8 mouse cellular contexts compared by ENCODE assay signal in genomic region chr4:42951206-42952195, GRCm38 (mm10). TPM values are rescaled to one million over a fixed set of nuclear protein-coding genes. Genes with fewer than 3 reads are reported as not detected.
DNase-seq lines count a peak whose midpoint lies in the region; ATAC-seq and TF ChIP-seq lines count a peak whose summit lies in the region.
"Had no signal": no experiment of that assay in that cellular context is flagged by ENCODE, and none has a peak within 500 bp of the region (broad histone marks: within the 10 kb centered on the region; RNA-seq: fewer than 3 reads in every experiment).

No protein-coding gene starts in this region.

- H3K4me1 ChIP-seq in forebrain, postnatal 0 days (ENCODE audit: insufficient read depth) = peaks cover 34% of the 10 kb centered on the region
- H3K4me1 ChIP-seq in limb, embryonic 12.5 days (replicated peaks) = peaks cover 40% of the 10 kb centered on the region
- H3K4me1 ChIP-seq in stomach, postnatal 0 days (replicated peaks; ENCODE audit: control insufficient read depth, insufficient read depth) = no peaks in the 10 kb centered on the region

- peak overlapping the region; percentile 99 for H3K9ac ChIP-seq in forebrain, postnatal 0 days
- H3K9ac ChIP-seq in limb, embryonic 12.5 days (replicated peaks) = no peak overlapping the region
- no peak overlapping the region for H3K9ac ChIP-seq in stomach, postnatal 0 days (ENCODE audit: low read length)

- 39% methylated on average over 11 of the region's 11 CpGs for WGBS in forebrain, postnatal 0 days
- 65% methylated on average over 11 of the region's 11 CpGs for WGBS in limb, embryonic 12.5 days
- WGBS in stomach, postnatal 0 days = 57% methylated on average over 11 of the region's 11 CpGs

- peak overlapping the region; percentile 98 for H3K27ac ChIP-seq in forebrain, postnatal 0 days (ENCODE audit: low read depth, low read length)
- no peak overlapping the region for H3K27ac ChIP-seq in limb, embryonic 12.5 days
- peak overlapping the region; percentile 95 for H3K27ac ChIP-seq in stomach, postnatal 0 days (replicated peaks)

- H3K4me3 ChIP-seq in forebrain, postnatal 0 days (ENCODE audit: low read depth, low read length) = peak overlapping the region; percentile 81
- no peak overlapping the region for H3K4me3 ChIP-seq in limb, embryonic 12.5 days (replicated peaks)
- H3K4me3 ChIP-seq in stomach, postnatal 0 days (ENCODE audit: low read depth, low read length) = no peak overlapping the region; the same call in 1 of the 2 replicates

- no peak for ATAC-seq in forebrain, postnatal 0 days
- no peak for ATAC-seq in limb, embryonic 12.5 days (ENCODE audit: insufficient number of reproducible peaks, insufficient read depth, low FRiP score, low TSS enrichment, low read depth)
- ATAC-seq in stomach, postnatal 0 days (ENCODE audit: low FRiP score, low TSS enrichment) = no peak
- ATAC-seq in megakaryocyte-erythroid progenitor cell, adult 5-6 weeks (replicated peaks; ENCODE audit: low FRiP score, low TSS enrichment, poor library complexity, severe bottlenecking) = no peak
- ATAC-seq: activated CD4-positive, CD25-positive, alpha-beta regulatory T cell, adult 4 months had no signal

- no peak for TF ChIP-seq CTCF in forebrain, postnatal 0 days (IDR thresholded peaks at IDR 0.05; ENCODE audit: low read depth)
- TF ChIP-seq CTCF in stomach, postnatal 0 days (IDR thresholded peaks at IDR 0.05; ENCODE audit: low read depth) = no peak

- DNase-seq in right cerebral cortex, postnatal 10 days (ENCODE audit: low spot score in 2 of 2) = peak; percentile 50 to 54
- DNase-seq in right cerebral cortex, adult 18-20 months = no peak
- DNase-seq in forebrain, postnatal 0 days = peak; percentile 68
- DNase-seq in stomach, postnatal 0 days (ENCODE audit: low spot score) = no peak
- DNase-seq in B cell, adult 2 months = no peak

- TF ChIP-seq EP300 in stomach, postnatal 0 days (optimal IDR thresholded peaks at IDR 0.05) = no peak

- no peaks in the 10 kb centered on the region for H3K9me3 ChIP-seq in forebrain, postnatal 0 days (ENCODE audit: low read length)
- no peaks in the 10 kb centered on the region for H3K9me3 ChIP-seq in limb, embryonic 12.5 days
- no peaks in the 10 kb centered on the region for H3K9me3 ChIP-seq in stomach, postnatal 0 days (ENCODE audit: control insufficient read depth, low read length)

- no peaks in the 10 kb centered on the region for H3K27me3 ChIP-seq in forebrain, postnatal 0 days (ENCODE audit: insufficient read depth, low read length)
- peaks cover 23% of the 10 kb centered on the region for H3K27me3 ChIP-seq in limb, embryonic 12.5 days
- no peaks in the 10 kb centered on the region for H3K27me3 ChIP-seq in stomach, postnatal 0 days (ENCODE audit: control insufficient read depth, insufficient read depth, low read length)

- H3K36me3 ChIP-seq in forebrain, postnatal 0 days (ENCODE audit: insufficient read depth) = peaks cover 23% of the 10 kb centered on the region
- peaks cover 22% of the 10 kb centered on the region; the same call in 1 of the 2 replicates for H3K36me3 ChIP-seq in limb, embryonic 12.5 days
- H3K36me3 ChIP-seq in stomach, postnatal 0 days (ENCODE audit: control insufficient read depth, insufficient read depth, low read length) = no peaks in the 10 kb centered on the region

- peak overlapping the region; percentile 96 for H3K4me2 ChIP-seq in forebrain, postnatal 0 days (ENCODE audit: low read depth)
- H3K4me2 ChIP-seq in limb, embryonic 12.5 days = peak overlapping the region; percentile 67
- peak overlapping the region; percentile 85 for H3K4me2 ChIP-seq in stomach, postnatal 0 days (replicated peaks; ENCODE audit: low read depth)

RNA-seq across cellular contexts. Expression of gene Dnajb5, which starts 1.9 kb away (rescaled TPM):
- 81.0 and 106 TPM in 2 replicates for total RNA-seq in forebrain, postnatal 0 days (2014; rRNA removed)
- 46.8 and 50.7 TPM in 2 replicates for polyA plus RNA-seq in forebrain, postnatal 0 days (2015; fragmentation: Nextera tagmentation; extraction: Ambion mirVana)
- polyA plus RNA-seq in limb, embryonic 12.5 days (2016; fragmentation: Nextera tagmentation; extraction: Ambion mirVana) = 6.6 and 7.4 TPM in 2 replicates
- polyA plus RNA-seq in stomach, postnatal 0 days (2015; fragmentation: Nextera tagmentation; extraction: Ambion mirVana) = 9.0 and 9.4 TPM in 2 replicates
- 0.87 and 2.2 TPM in 2 replicates for total RNA-seq in megakaryocyte-erythroid progenitor cell, adult 5-6 weeks (2014; fragmentation: Nextera tagmentation)
- 0.09 TPM in 1 of 2 replicates, not detected in the other for total RNA-seq in megakaryocyte-erythroid progenitor cell, adult 5-6 weeks (2017)

RNA-seq across cellular contexts. Expression of gene 1700022I11Rik, which starts 17.9 kb away (rescaled TPM):
- total RNA-seq in forebrain, postnatal 0 days (2014; rRNA removed) = not detected in 2 replicates
- polyA plus RNA-seq in forebrain, postnatal 0 days (2015; fragmentation: Nextera tagmentation; extraction: Ambion mirVana) = 0.23 and 0.63 TPM in 2 replicates
- polyA plus RNA-seq in limb, embryonic 12.5 days (2016; fragmentation: Nextera tagmentation; extraction: Ambion mirVana) = 0.46 and 0.78 TPM in 2 replicates
- 0.41 and 0.46 TPM in 2 replicates for polyA plus RNA-seq in stomach, postnatal 0 days (2015; fragmentation: Nextera tagmentation; extraction: Ambion mirVana)
- not detected in 2 replicates for total RNA-seq in megakaryocyte-erythroid progenitor cell, adult 5-6 weeks (2014; fragmentation: Nextera tagmentation)
- 1.3 and 3.4 TPM in 2 replicates for total RNA-seq in megakaryocyte-erythroid progenitor cell, adult 5-6 weeks (2017)

RNA-seq across cellular contexts. Expression of gene Phf24, which starts 35.0 kb away (rescaled TPM):
- total RNA-seq in forebrain, postnatal 0 days (2014; rRNA removed) = 77.2 and 82.7 TPM in 2 replicates
- 38.2 and 42.3 TPM in 2 replicates for polyA plus RNA-seq in forebrain, postnatal 0 days (2015; fragmentation: Nextera tagmentation; extraction: Ambion mirVana)
- 0.14 and 0.31 TPM in 2 replicates for polyA plus RNA-seq in limb, embryonic 12.5 days (2016; fragmentation: Nextera tagmentation; extraction: Ambion mirVana)
- polyA plus RNA-seq in stomach, postnatal 0 days (2015; fragmentation: Nextera tagmentation; extraction: Ambion mirVana) = 6.1 and 6.5 TPM in 2 replicates
- total RNA-seq in megakaryocyte-erythroid progenitor cell, adult 5-6 weeks (2014; fragmentation: Nextera tagmentation) = not detected in 2 replicates
- total RNA-seq in megakaryocyte-erythroid progenitor cell, adult 5-6 weeks (2017) = 0.08 TPM in 1 of 2 replicates, not detected in the other

RNA-seq across cellular contexts. Expression of gene Vcp, which starts 48.8 kb away (rescaled TPM):
- total RNA-seq in forebrain, postnatal 0 days (2014; rRNA removed) = 221 and 255 TPM in 2 replicates
- 357 and 443 TPM in 2 replicates for polyA plus RNA-seq in forebrain, postnatal 0 days (2015; fragmentation: Nextera tagmentation; extraction: Ambion mirVana)
- 656 and 692 TPM in 2 replicates for polyA plus RNA-seq in limb, embryonic 12.5 days (2016; fragmentation: Nextera tagmentation; extraction: Ambion mirVana)
- 280 and 282 TPM in 2 replicates for polyA plus RNA-seq in stomach, postnatal 0 days (2015; fragmentation: Nextera tagmentation; extraction: Ambion mirVana)
- total RNA-seq in megakaryocyte-erythroid progenitor cell, adult 5-6 weeks (2014; fragmentation: Nextera tagmentation) = 186 and 244 TPM in 2 replicates
- 269 and 346 TPM in 2 replicates for total RNA-seq in megakaryocyte-erythroid progenitor cell, adult 5-6 weeks (2017)

RNA-seq across cellular contexts. Expression of gene Fancg, which starts 58.8 kb away (rescaled TPM):
- 12.8 and 21.8 TPM in 2 replicates for total RNA-seq in forebrain, postnatal 0 days (2014; rRNA removed)
- polyA plus RNA-seq in forebrain, postnatal 0 days (2015; fragmentation: Nextera tagmentation; extraction: Ambion mirVana) = 10.9 and 12.4 TPM in 2 replicates
- polyA plus RNA-seq in limb, embryonic 12.5 days (2016; fragmentation: Nextera tagmentation; extraction: Ambion mirVana) = 18.4 and 20.6 TPM in 2 replicates
- polyA plus RNA-seq in stomach, postnatal 0 days (2015; fragmentation: Nextera tagmentation; extraction: Ambion mirVana) = 7.0 and 7.7 TPM in 2 replicates
- 24.2 and 35.5 TPM in 2 replicates for total RNA-seq in megakaryocyte-erythroid progenitor cell, adult 5-6 weeks (2014; fragmentation: Nextera tagmentation)
- 8.3 and 8.5 TPM in 2 replicates for total RNA-seq in megakaryocyte-erythroid progenitor cell, adult 5-6 weeks (2017)

Comparison
In these comparisons a context has a peak if more than half of its experiments do, and no peak if none do; other contexts are left out.
1. DNase-seq: peak in right cerebral cortex, postnatal 10 days (2 of 2) and forebrain, postnatal 0 days (single experiment); none in right cerebral cortex, adult 18-20 months (single experiment), stomach, postnatal 0 days (single experiment) and B cell, adult 2 months (0 of 2).
2. Peak in every context shown above with its lines, with median percentiles within 50 percentile points of each other: H3K4me2 ChIP-seq.